Comparison of ENCODE assay signal across 10 mouse cellular contexts in the genomic region with DNA sequence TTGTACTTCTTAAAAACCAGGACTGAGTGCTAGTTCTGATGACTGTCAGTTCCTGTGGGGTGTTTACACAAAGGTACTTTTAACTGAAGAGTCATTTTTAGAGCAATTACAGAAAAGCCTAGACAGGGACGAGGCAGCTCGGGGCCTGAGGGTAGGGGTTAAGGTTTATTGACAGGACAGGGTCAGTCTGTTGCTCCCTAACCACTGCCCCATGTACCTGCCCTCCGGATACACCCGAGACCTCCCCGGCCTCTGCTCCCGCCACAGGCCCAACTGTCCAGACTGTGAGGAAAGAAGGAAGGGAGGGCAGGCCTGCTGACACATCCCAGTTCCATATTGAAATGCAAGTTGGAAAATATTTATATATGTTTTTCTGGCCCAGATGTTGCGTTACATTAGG. TPM values are rescaled to one million over a fixed set of nuclear protein-coding genes. Genes with fewer than 3 reads are reported as not detected.
"Had no signal": no experiment of that assay in that cellular context is flagged by ENCODE, and none has a peak within 500 bp of the region (broad histone marks: within the 10 kb centered on the region; RNA-seq: fewer than 3 reads in every experiment).

No protein-coding gene starts in this region.

- H3K4me2 ChIP-seq: limb, embryonic 13.5 days; liver, embryonic 12.5 days; lung, embryonic 14.5 days; midbrain, embryonic 12.5 days had no signal

- H3K4me1 ChIP-seq: midbrain, embryonic 12.5 days had no signal

- H3K36me3 ChIP-seq: limb, embryonic 13.5 days; midbrain, embryonic 12.5 days had no signal

- H3K4me3 ChIP-seq: limb, embryonic 13.5 days; liver, embryonic 12.5 days; midbrain, embryonic 12.5 days had no signal

- H3K27me3 ChIP-seq: limb, embryonic 13.5 days; liver, embryonic 12.5 days; midbrain, embryonic 12.5 days had no signal

- ATAC-seq: liver, embryonic 12.5 days; midbrain, embryonic 16.5 days had no signal

- DNase-seq: lung, embryonic 14.5 days; lung, postnatal 4 days; thymus, postnatal 4 days had no signal

- H3K9ac ChIP-seq: limb, embryonic 13.5 days; liver, embryonic 12.5 days; lung, embryonic 14.5 days; midbrain, embryonic 12.5 days had no signal

- H3K27ac ChIP-seq: kidney, postnatal 0 days; limb, embryonic 13.5 days; liver, embryonic 12.5 days; midbrain, embryonic 12.5 days; stomach, postnatal 0 days had no signal

RNA-seq across cellular contexts. Expression of a gene that starts 54.1 kb away (rescaled TPM):
- polyA plus RNA-seq: kidney, postnatal 0 days; lung, embryonic 14.5 days; neural tube, embryonic 14.5 days had no signal
